Mouse (Mus musculus): ENCODE data around the gene Snx18.

DNA sequence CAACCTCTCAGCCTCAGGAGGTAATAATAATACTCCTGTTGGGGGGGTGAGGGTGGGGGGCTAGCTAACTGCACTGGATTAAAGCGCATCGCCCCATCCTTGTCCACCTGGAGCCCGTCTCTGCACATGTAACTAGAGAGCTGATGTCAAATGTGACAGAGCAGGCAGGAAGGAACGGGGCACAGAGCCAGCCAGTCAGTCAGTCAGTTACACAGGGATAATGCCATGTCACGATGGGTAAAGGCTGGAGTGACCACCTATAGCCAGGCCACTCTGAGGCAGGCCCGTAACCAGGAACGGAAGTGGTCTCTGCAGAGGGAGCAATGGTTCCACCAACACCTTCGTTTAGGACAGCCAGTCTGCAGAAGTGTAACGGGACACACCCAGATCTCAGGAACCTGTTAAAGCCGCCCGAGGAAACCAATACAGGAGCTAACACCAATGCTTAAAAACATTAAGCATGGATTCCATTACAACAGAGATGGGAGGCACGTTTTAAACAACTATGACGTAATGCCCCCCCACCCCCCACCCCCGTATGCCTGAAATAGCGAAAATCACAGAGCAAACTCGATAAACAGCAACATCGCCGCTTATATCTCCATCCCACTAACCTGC, 11.5 kb downstream of the Snx18 start:
- TF ChIP-seq SRF (IDR thresholded peaks at IDR 0.05; ENCODE audit: control insufficient read depth, insufficient read length, low read depth) = no peak
- TF ChIP-seq CEBPB (IDR thresholded peaks at IDR 0.05; ENCODE audit: insufficient read depth, poor library complexity, severe bottlenecking) = no peak
- TF ChIP-seq POLR2A (IDR thresholded peaks at IDR 0.05; ENCODE audit: insufficient read length, low read depth) = no peak
- TF ChIP-seq USF1 (IDR thresholded peaks at IDR 0.05; ENCODE audit: low read depth) = no peak
